Mouse (Mus musculus): Measurements from ENCODE around the gene Scgb2b19.
"Not testable (repeated sequence)": the region's sequence is repeated elsewhere in the genome, so short reads cannot be mapped to it uniquely, and the experiment has no call there.

Gene Scgb2b19

GRCm38 (mm10) chr7:33280238-33280637 is at the start of gene Scgb2b19:
TSS of gene Scgb2b19 (minus strand) at chr7:33280338.
- DNase-seq (ENCODE audit: low spot score), result not testable (repeated sequence)

GRCm38 (mm10) chr7:33286991-33287390 is 6.9 kb upstream of the Scgb2b19 start, which contains the start of gene Scgb1b19:
TSS of gene Scgb1b19 (plus strand) at chr7:33287291.
- DNase-seq (ENCODE audit: low spot score), result not testable (repeated sequence)

Data from urinary bladder, postnatal 10 days (tissue).